Mouse (Mus musculus) small intestine, adult 2 months (tissue): Measurements from ENCODE around the gene Cep295. TPM values are rescaled to one million over a fixed set of nuclear protein-coding genes. Genes with fewer than 3 reads are reported as not detected.
A peak's percentile ranks its signal among the peaks of the same experiment; 100 is the strongest.

Experiments
- H3K27ac ChIP-seq: fragments of 200-500 bp; 2 replicates; pipeline ENCODE4 v1.5.1; 2012; ENCODE audit warnings: low read depth, low read length, control low read depth, inconsistent platforms; ENCODE audit not compliant: insufficient read depth
- H3K27me3 ChIP-seq: fragments of 200-500 bp; 2 replicates; pipeline ENCODE4 v1.6.1; 2012; ENCODE audit warnings: mild to moderate bottlenecking, moderate library complexity, low read length, inconsistent platforms; ENCODE audit not compliant: control insufficient read depth, insufficient read depth
- H3K36me3 ChIP-seq: fragments of 200-500 bp; 2 replicates; pipeline ENCODE4 v1.6.1; 2012; ENCODE audit warnings: mild to moderate bottlenecking, low read length, control low read depth, inconsistent platforms; ENCODE audit not compliant: control insufficient read depth, insufficient read depth
- H3K4me1 ChIP-seq: fragments of 200-500 bp; 2 replicates; pipeline ENCODE4 v1.6.1; 2012; ENCODE audit warnings: low read length, inconsistent platforms, mixed read lengths; ENCODE audit not compliant: control insufficient read depth, insufficient read depth, insufficient read length
- H3K4me3 ChIP-seq: fragments of 200-500 bp; 2 replicates; pipeline ENCODE4 v1.5.1; 2012; ENCODE audit warnings: low read depth, mild to moderate bottlenecking, control low read depth, inconsistent platforms, low read length, moderate library complexity
- CTCF ChIP-seq: fragments of 200-500 bp; IDR thresholded peaks from 2 replicates; pipeline ENCODE4 v1.5.1; 2012; ENCODE audit warnings: low read depth, mild to moderate bottlenecking, control low read depth, inconsistent platforms, low read length, moderate library complexity, mixed read lengths; ENCODE audit not compliant: insufficient replicate concordance, insufficient read length; ENCODE audit errors: extremely low read depth
- POLR2A ChIP-seq: fragments of 200-500 bp; IDR thresholded peaks from 2 replicates; pipeline ENCODE4 v1.6.1; 2012; ENCODE audit warnings: low read depth, mild to moderate bottlenecking, control low read depth, inconsistent platforms, low read length, moderate library complexity
- WGBS: fragments of 180-500 bp; shearing (Covaris S2); methylation state at CpG from one replicate; pipeline ENCODE4 v1.1.7; 2018; 5-methylcytosine and 5-hydroxymethylcytosine counted together
- polyA plus RNA-seq: library from polyadenylated mRNA; depleted of rRNA; stranded (reverse); fragments of >200 nt; gene quantifications from 2 replicates; pipeline ENCODE4 v1.2.3, GENCODE M21; 2012; rRNA removed

The Cep295 gene
- polyA plus RNA-seq, 1 experiment: 0.72 TPM

DNA sequence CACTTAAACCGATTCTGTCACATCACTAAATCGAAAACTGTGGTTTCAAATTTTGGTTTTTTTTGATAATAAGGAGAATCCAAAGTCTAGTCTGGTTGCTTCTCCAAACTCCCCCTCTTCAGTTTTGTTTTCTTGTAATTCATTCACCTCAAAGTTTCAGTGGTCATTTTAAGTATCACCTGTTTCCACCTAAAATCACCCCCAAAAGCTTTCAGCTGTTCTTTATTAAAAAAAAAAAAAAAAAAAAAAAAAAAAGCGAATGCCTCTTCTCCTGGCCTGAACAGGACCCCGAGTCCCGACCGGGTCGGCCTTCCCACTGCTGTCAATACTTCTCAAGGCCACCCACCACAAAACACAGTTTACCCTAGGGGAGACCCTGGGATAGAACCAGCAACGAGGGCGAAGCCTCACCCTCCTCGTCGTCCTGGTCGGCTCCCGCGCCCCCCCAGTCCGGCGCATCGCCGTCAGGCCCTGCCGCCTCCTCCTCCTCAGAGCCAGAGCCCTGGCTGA lies 78.4 kb downstream of the Cep295 start:
- WGBS: 5% methylated on average over 19 of the region's 19 CpGs
- H3K27ac ChIP-seq: peak overlapping the region; percentile 77

DNA sequence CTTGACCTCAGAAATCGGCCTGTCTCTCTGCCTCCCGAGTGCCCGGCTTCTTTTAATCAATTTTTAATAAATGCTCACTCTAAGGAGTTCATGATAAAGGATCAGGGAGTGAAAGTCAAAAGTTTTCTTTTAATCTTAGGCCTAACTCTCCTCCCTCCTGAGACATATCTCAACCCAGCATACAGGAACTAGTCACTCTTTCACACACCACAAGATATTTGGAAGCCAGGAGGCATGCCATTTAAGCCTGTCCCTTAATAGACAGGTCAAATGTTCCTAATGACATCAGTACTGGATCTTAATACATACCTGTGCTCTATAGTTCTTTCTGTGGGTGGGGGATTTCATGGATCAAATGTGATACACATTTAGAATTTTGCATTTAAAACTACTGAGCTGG lies 79.2 kb downstream of the Cep295 start:
- Histone ChIP-seq H3K4me3 (no peak overlapping the region), H3K27me3 (no peaks in the 10 kb centered on the region), H3K27ac (no peak overlapping the region), H3K4me1 (peaks cover 6% of the 10 kb centered on the region; the same call in 1 of the 2 replicates), H3K36me3 (peaks cover 20% of the 10 kb centered on the region)
- 74% methylated on average over 3 of the region's 3 CpGs for WGBS
- TF ChIP-seq CTCF: no peak
- TF ChIP-seq POLR2A: no peak

More for the DNA sequence above, 78.4 kb downstream of the Cep295 start:
- Histone ChIP-seq H3K27me3 (no peaks in the 10 kb centered on the region), H3K4me3 (peak overlapping the region; percentile 77), H3K4me1 (peaks cover 6% of the 10 kb centered on the region; the same call in 1 of the 2 replicates), H3K36me3 (peaks cover 15% of the 10 kb centered on the region)
- TF ChIP-seq POLR2A (no peak), CTCF (no peak)

DNA sequence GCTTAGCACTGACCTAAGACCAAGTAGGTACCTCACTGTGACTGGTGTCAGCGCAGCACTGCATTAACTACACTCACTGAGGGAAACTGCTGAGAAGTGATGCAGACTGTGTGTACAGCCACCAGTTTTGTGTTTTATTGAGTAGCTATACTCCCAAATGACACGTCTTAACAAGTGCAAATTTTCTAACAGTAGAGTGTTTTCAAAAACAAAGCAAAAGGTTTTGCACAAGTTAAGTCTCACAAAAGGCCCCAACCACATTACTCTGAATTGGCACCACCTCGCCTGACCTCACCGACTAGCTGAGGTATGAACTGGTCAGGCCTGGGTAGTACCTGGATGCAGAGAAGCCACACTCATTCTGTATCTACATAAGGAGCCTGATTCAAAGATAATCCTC lies 80.7 kb downstream of the Cep295 start:
- TF ChIP-seq POLR2A (no peak), CTCF (no peak)

GRCm38 (mm10) chr9:15273981-15274380 lies 83.6 kb downstream of the Cep295 start:
- WGBS: 92% methylated on average over 2 of the region's 2 CpGs
- peaks cover 57% of the 10 kb centered on the region for H3K36me3 ChIP-seq
- TF ChIP-seq CTCF (no peak), POLR2A (no peak)

More for the DNA sequence above, 80.7 kb downstream of the Cep295 start:
- Histone ChIP-seq H3K4me3 (no peak overlapping the region), H3K27me3 (no peaks in the 10 kb centered on the region), H3K36me3 (peaks cover 33% of the 10 kb centered on the region), H3K4me1 (peaks cover 6% of the 10 kb centered on the region; the same call in 1 of the 2 replicates), H3K27ac (no peak overlapping the region)
- 94% methylated on average over 4 of the region's 4 CpGs for WGBS

More at GRCm38 (mm10) chr9:15273981-15274380, 83.6 kb downstream of the Cep295 start:
- no peaks in the 10 kb centered on the region for H3K27me3 ChIP-seq
- no peaks in the 10 kb centered on the region for H3K4me1 ChIP-seq
- H3K4me3 ChIP-seq: no peak overlapping the region
- no peak overlapping the region for H3K27ac ChIP-seq

Other genes starting within 250 kb of the Cep295 start
- 0.04 TPM in 1 of 2 replicates, not detected in the other for gene Hephl1, start 245.7 kb downstream of the Cep295 start, polyA plus RNA-seq
- 26.9 and 33.1 TPM in 2 replicates for gene Vstm5, start 118.7 kb downstream of the Cep295 start, polyA plus RNA-seq
- 13.7 and 22.5 TPM in 2 replicates for gene Med17, start 77.9 kb downstream of the Cep295 start, polyA plus RNA-seq
- gene Taf1d, start 51.6 kb downstream of the Cep295 start, polyA plus RNA-seq: 1.9 and 3.9 TPM in 2 replicates
- gene 4931406C07Rik, start 51.3 kb downstream of the Cep295 start, polyA plus RNA-seq: 6.8 and 10.0 TPM in 2 replicates
- gene Smco4, start 135.6 kb upstream of the Cep295 start, polyA plus RNA-seq: 6.8 and 15.2 TPM in 2 replicates